Mouse (Mus musculus) stomach, embryonic 16.5 days (tissue): ENCODE data around the gene Krtap26-1. TPM values are rescaled to one million over a fixed set of nuclear protein-coding genes. Genes with fewer than 3 reads are reported as not detected.

Source experiments
- ATAC-seq: fragments of 200-750 bp; cut with Nextera tagmentation; 2 replicates; pipeline ENCODE4 v1.8.0; 2017; ENCODE audit warnings: moderate number of reproducible peaks, moderate TSS enrichment; ENCODE audit not compliant: insufficient read depth, low FRiP score
- H3K27ac ChIP-seq: fragments of 300-500 bp; sonication (generic); 2 replicates; pipeline ENCODE4 v1.5.1; 2014; ENCODE audit warnings: low read length
- H3K27me3 ChIP-seq: fragments of 300-500 bp; sonication (generic); 2 replicates; pipeline ENCODE4 v1.6.1; 2014; ENCODE audit warnings: low read length, control low read depth, mixed read lengths; ENCODE audit not compliant: control insufficient read depth, insufficient read depth
- H3K36me3 ChIP-seq: fragments of 300-500 bp; sonication (generic); 2 replicates; pipeline ENCODE4 v1.6.1; 2014; ENCODE audit warnings: low read length; ENCODE audit not compliant: control insufficient read depth, insufficient read depth
- H3K4me1 ChIP-seq: fragments of 300-500 bp; sonication (generic); 2 replicates; pipeline ENCODE4 v1.6.1; 2014; ENCODE audit warnings: low read length, control low read depth, mixed read lengths; ENCODE audit not compliant: control insufficient read depth, insufficient read depth
- H3K4me2 ChIP-seq: fragments of 300-500 bp; sonication (generic); 2 replicates; pipeline ENCODE4 v1.6.1; 2014; ENCODE audit warnings: low read depth, low read length, mixed read lengths
- H3K4me3 ChIP-seq: fragments of 300-500 bp; sonication (generic); replicated peaks from 2 replicates; pipeline ENCODE4 v1.5.1; 2014; ENCODE audit warnings: mild to moderate bottlenecking, low read length
- H3K9ac ChIP-seq: fragments of 300-500 bp; sonication (generic); 2 replicates; pipeline ENCODE4 v1.6.1; 2014; ENCODE audit warnings: low read length
- H3K9me3 ChIP-seq: fragments of 300-500 bp; sonication (generic); replicated peaks from 2 replicates; pipeline ENCODE4 v1.6.1; 2016; ENCODE audit warnings: low read length, control low read depth; ENCODE audit not compliant: control insufficient read depth
- WGBS: fragments of 180-500 bp; shearing (Covaris S2); extraction: QIAGEN DNeasy Blood & Tissue Kit; methylation state at CpG from one replicate; pipeline ENCODE4 v1.1.7; 2014; 5-methylcytosine and 5-hydroxymethylcytosine counted together
- polyA plus RNA-seq: library from polyadenylated mRNA; unstranded; fragments of >200 nt; fragmentation: Nextera tagmentation; extraction: Ambion mirVana; gene quantifications from 2 replicates; pipeline ENCODE4 v1.2.1, GENCODE M21; 2015

Krtap26-1 gene
- polyA plus RNA-seq, 1 experiment from 2014 or later = not detected

GRCm38 (mm10) chr16:88640053-88640452, 7.5 kb downstream of the Krtap26-1 start:
- WGBS = 80% methylated on average over 3 of the region's 3 CpGs
- H3K9me3 ChIP-seq = peaks cover 4% of the 10 kb centered on the region; the same call in 1 of the 2 replicates
- H3K27me3 ChIP-seq = no peaks in the 10 kb centered on the region
- no peak for ATAC-seq
- H3K27ac ChIP-seq = no peak overlapping the region
- H3K4me1 ChIP-seq = no peaks in the 10 kb centered on the region
- no peak overlapping the region for H3K4me3 ChIP-seq
- H3K9ac ChIP-seq = no peak overlapping the region
- no peaks in the 10 kb centered on the region for H3K36me3 ChIP-seq
- no peak overlapping the region for H3K4me2 ChIP-seq

DNA sequence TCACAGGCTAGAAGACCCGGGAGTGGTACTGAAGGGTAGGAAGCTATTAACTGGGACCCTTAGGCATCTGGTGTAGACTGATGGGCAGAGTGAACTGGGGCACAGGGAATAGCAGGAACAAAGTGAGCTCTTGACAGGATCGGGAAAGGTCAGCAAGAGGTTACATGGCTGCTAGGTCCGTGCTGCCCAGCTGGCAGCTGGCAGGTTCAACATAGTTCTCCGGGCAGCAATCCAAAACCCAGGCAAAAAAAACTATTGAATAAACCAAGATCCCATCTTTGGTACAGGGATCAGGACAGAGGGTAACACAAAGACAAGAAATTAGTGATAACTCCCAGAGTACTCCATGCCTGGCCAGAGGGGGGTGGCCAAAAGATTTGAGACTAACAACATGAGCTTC, 12.5 kb downstream of the Krtap26-1 start:
- no peaks in the 10 kb centered on the region for H3K27me3 ChIP-seq
- no peak overlapping the region for H3K4me3 ChIP-seq
- no peak overlapping the region for H3K27ac ChIP-seq
- H3K9me3 ChIP-seq = no peaks in the 10 kb centered on the region
- H3K4me1 ChIP-seq = no peaks in the 10 kb centered on the region
- 43% methylated on average over 4 of the region's 4 CpGs for WGBS
- no peak for ATAC-seq
- H3K9ac ChIP-seq = no peak overlapping the region
- H3K36me3 ChIP-seq = no peaks in the 10 kb centered on the region
- H3K4me2 ChIP-seq = no peak overlapping the region

GRCm38 (mm10) chr16:88631474-88631873, 16.1 kb downstream of the Krtap26-1 start:
- no peak overlapping the region for H3K4me3 ChIP-seq
- H3K4me2 ChIP-seq = no peak overlapping the region
- H3K27me3 ChIP-seq = no peaks in the 10 kb centered on the region
- WGBS = 26% methylated on average over 4 of the region's 4 CpGs
- H3K27ac ChIP-seq = no peak overlapping the region
- ATAC-seq = peak; percentile 91
- no peaks in the 10 kb centered on the region for H3K9me3 ChIP-seq
- H3K4me1 ChIP-seq = no peaks in the 10 kb centered on the region
- no peak overlapping the region for H3K9ac ChIP-seq
- no peaks in the 10 kb centered on the region for H3K36me3 ChIP-seq

GRCm38 (mm10) chr16:88627566-88627965, 20.0 kb downstream of the Krtap26-1 start, which contains the start of gene 2310079G19Rik:
TSS of gene 2310079G19Rik (minus strand) at chr16:88627666.
- Histone ChIP-seq H3K27ac (no peak within 1 kb of the TSS), H3K4me3 (no peak within 1 kb of the TSS), H3K4me2 (no peak within 1 kb of the TSS), H3K9me3 (no peaks in the 10 kb centered on the region), H3K4me1 (no peaks in the 10 kb centered on the region), H3K27me3 (no peaks in the 10 kb centered on the region), H3K9ac (no peak within 1 kb of the TSS), H3K36me3 (no peaks in the 10 kb centered on the region)
- no peak for ATAC-seq
- WGBS = 81% methylated on average over 4 of the region's 4 CpGs

DNA sequence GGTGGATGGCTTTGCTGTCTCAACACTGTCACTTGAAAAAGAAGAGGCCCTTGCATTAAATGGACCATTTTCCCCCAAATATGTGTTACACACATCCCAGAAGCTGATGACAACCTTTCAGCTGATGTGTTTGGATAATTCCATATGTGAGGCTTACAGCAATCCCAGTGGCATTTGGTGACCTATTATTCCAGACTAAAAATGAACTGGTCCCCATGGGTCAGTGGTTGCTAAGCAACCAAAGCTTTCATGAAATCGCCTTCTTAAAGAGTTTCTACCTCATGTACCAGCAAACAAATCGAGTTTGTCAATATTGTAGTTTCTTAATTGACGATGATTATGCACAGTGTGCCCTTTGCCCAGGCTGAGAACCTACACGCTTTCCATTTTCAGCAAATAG, 34.9 kb downstream of the Krtap26-1 start:
- WGBS = 76% methylated on average over 4 of the region's 4 CpGs
- H3K9me3 ChIP-seq = no peaks in the 10 kb centered on the region
- no peaks in the 10 kb centered on the region for H3K27me3 ChIP-seq

DNA sequence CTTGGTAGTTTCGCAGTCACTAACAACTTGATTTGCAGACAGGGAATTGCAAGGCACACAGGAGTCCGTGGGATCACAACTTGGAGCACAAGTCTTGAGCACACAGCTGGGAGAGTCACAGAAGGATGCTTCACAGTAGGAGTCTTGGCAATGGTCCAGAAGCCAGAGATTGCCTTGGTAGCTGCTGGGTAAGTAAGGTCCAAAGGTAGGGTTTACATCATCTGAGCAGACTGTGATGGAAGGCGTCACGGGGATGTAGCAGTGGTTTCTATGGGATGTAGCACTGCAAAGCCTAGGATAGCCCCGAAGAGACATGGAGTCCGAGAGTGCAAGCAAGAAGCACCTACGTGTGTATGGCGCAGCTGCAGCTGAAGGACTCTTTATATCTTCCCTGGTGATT, 35.7 kb downstream of the Krtap26-1 start, which contains the start of gene Krtap24-1:
Krtap24-1 (minus strand) TSS at position 358 of the 400 bp plus-strand sequence.
- H3K9me3 ChIP-seq = no peaks in the 10 kb centered on the region
- no peak within 1 kb of the TSS for H3K4me3 ChIP-seq
- H3K9ac ChIP-seq = no peak within 1 kb of the TSS
- no peak within 1 kb of the TSS for H3K27ac ChIP-seq
- no peaks in the 10 kb centered on the region for H3K4me1 ChIP-seq
- no peaks in the 10 kb centered on the region for H3K27me3 ChIP-seq
- no peaks in the 10 kb centered on the region for H3K36me3 ChIP-seq
- ATAC-seq = no peak
- H3K4me2 ChIP-seq = no peak within 1 kb of the TSS
- WGBS = 87% methylated on average over 8 of the region's 8 CpGs

More for the DNA sequence above, 34.9 kb downstream of the Krtap26-1 start:
- Histone ChIP-seq H3K9ac (no peak overlapping the region), H3K27ac (no peak overlapping the region), H3K4me3 (no peak overlapping the region), H3K4me2 (no peak overlapping the region), H3K4me1 (no peaks in the 10 kb centered on the region), H3K36me3 (no peaks in the 10 kb centered on the region)
- no peak for ATAC-seq

GRCm38 (mm10) chr16:88604570-88604969, 43.0 kb downstream of the Krtap26-1 start:
- no peak overlapping the region for H3K27ac ChIP-seq
- no peak for ATAC-seq
- H3K4me3 ChIP-seq = no peak overlapping the region
- H3K9me3 ChIP-seq = no peaks in the 10 kb centered on the region
- H3K9ac ChIP-seq = no peak overlapping the region
- 87% methylated on average over 6 of the region's 6 CpGs for WGBS
- H3K4me1 ChIP-seq = no peaks in the 10 kb centered on the region
- no peaks in the 10 kb centered on the region for H3K27me3 ChIP-seq
- H3K4me2 ChIP-seq = no peak overlapping the region
- no peaks in the 10 kb centered on the region for H3K36me3 ChIP-seq

DNA sequence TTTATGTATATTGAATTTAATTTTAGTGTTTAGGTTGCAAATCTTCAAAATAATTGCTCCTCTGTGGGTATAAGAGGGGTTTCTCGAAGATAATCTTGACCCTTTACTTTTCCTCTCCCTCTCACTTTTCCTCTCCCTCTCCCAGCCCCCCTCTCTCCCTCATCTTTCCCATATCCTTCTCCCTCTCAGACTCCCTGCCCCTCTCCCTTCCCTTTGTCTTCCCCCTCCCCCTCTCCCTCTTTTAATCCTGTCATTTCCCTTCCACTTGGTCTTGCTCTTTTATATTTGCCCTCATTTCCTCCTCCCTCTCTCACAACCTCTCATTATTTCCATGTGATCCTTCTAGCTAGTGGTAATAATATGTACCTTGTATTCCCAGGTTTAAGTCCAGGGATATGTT, 45.1 kb downstream of the Krtap26-1 start:
- Histone ChIP-seq H3K4me1 (no peaks in the 10 kb centered on the region), H3K9ac (no peak overlapping the region)
- 69% methylated on average over 1 of the region's 1 CpGs for WGBS

DNA sequence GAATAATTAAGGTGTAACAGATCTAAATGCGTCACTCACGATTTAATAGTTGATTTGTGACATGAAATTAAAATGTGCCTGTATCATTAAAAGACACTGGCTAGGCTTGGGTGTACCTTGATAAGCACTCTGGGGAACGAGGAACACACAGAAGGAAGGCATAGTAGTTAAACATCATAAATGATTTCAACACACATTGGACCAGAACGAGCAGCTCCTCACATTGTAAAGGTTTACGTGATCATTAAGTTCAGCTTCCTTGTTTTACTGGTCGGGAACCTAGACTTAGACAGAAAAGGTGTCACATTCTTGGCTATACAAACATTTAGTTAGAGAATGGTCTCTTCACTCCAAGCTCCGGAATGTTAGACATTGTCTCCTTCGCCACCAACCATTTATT, 47.3 kb downstream of the Krtap26-1 start:
- H3K9me3 ChIP-seq = no peaks in the 10 kb centered on the region
- no peak for ATAC-seq
- no peak overlapping the region for H3K27ac ChIP-seq
- H3K9ac ChIP-seq = no peak overlapping the region
- no peak overlapping the region for H3K4me2 ChIP-seq
- H3K4me3 ChIP-seq = no peak overlapping the region
- no peaks in the 10 kb centered on the region for H3K36me3 ChIP-seq
- H3K4me1 ChIP-seq = no peaks in the 10 kb centered on the region
- H3K27me3 ChIP-seq = no peaks in the 10 kb centered on the region
- WGBS = 71% methylated on average over 8 of the region's 8 CpGs

More for the DNA sequence above, 45.1 kb downstream of the Krtap26-1 start:
- no peak overlapping the region for H3K4me2 ChIP-seq
- H3K9me3 ChIP-seq = no peaks in the 10 kb centered on the region
- no peaks in the 10 kb centered on the region for H3K27me3 ChIP-seq
- H3K4me3 ChIP-seq = no peak overlapping the region
- ATAC-seq = no peak
- no peaks in the 10 kb centered on the region for H3K36me3 ChIP-seq
- no peak overlapping the region for H3K27ac ChIP-seq
